Mouse (Mus musculus): Measurements from ENCODE around the gene Adamtsl2. TPM values are rescaled to one million over a fixed set of nuclear protein-coding genes. Genes with fewer than 3 reads are reported as not detected.

The Adamtsl2 gene
- total RNA-seq, 2 experiments from 2014 or later: 27.9 to 36.3 TPM

- no peak for DNase-seq
- intact Hi-C loops (cut with DNase I): no loop called here
Measured at GRCm38 (mm10) chr2:27106816-27107215, 27.6 kb downstream of the Adamtsl2 start.

- intact Hi-C loops (cut with DNase I): no loop called here
- no peak for DNase-seq
Measured at GRCm38 (mm10) chr2:27108144-27108543, 29.0 kb downstream of the Adamtsl2 start.

- intact Hi-C loops (cut with DNase I): no loop called here
- DNase-seq: no peak
Measured at GRCm38 (mm10) chr2:27109052-27109451, 29.9 kb downstream of the Adamtsl2 start.

- intact Hi-C loops (cut with DNase I): no loop called here
- DNase-seq: no peak
Measured at GRCm38 (mm10) chr2:27112585-27112984, 33.4 kb downstream of the Adamtsl2 start.

- DNase-seq: no peak
- intact Hi-C loops (cut with DNase I): no loop called here
Measured at GRCm38 (mm10) chr2:27114169-27114568, 35.0 kb downstream of the Adamtsl2 start.

- intact Hi-C loops (cut with DNase I): loop anchor here (2.0 kb wide), 1 partner anchor 76 kb away; no protein-coding TSS in a partner anchor
- peak in 1 of 2 experiments; percentile 22 for DNase-seq
Measured at GRCm38 (mm10) chr2:27118452-27118851, 39.3 kb downstream of the Adamtsl2 start.

GRCm38 (mm10) chr2:27119766-27120165 is 40.6 kb downstream of the Adamtsl2 start:
- peak in 1 of 2 experiments; percentile 24 for DNase-seq
- intact Hi-C loops (cut with DNase I): loop anchor here (2.0 kb wide), 2 partner anchors 41 to 77 kb away; partner anchors contain the start of gene Adamtsl2

GRCm38 (mm10) chr2:27120241-27120641 is 41.1 kb downstream of the Adamtsl2 start:
- peak; percentile 84 to 88 for DNase-seq
- intact Hi-C loops (cut with DNase I): loop anchor here (2.0 kb wide), 1 partner anchor 41 kb away; the partner anchor contains the start of gene Adamtsl2

GRCm38 (mm10) chr2:27121626-27122355 is 42.6 kb downstream of the Adamtsl2 start:
- DNase-seq: peak in 1 of 2 experiments; percentile 21
- intact Hi-C loops (cut with DNase I): loop anchor here (2.0 kb wide), 1 partner anchor 43 kb away; the partner anchor contains the start of gene Adamtsl2

- intact Hi-C loops (cut with DNase I): no loop called here
- no peak for DNase-seq
Measured at GRCm38 (mm10) chr2:27122578-27122977, 43.4 kb downstream of the Adamtsl2 start.

GRCm38 (mm10) chr2:27123121-27123520 is 43.9 kb downstream of the Adamtsl2 start:
- intact Hi-C loops (cut with DNase I): no loop called here
- DNase-seq: no peak

- intact Hi-C loops (cut with DNase I): loop anchor here (2.0 to 5.0 kb wide), 2 partner anchors 66 to 109 kb away; no protein-coding TSS in a partner anchor
- DNase-seq: peak; percentile 58 to 76
Measured at GRCm38 (mm10) chr2:27125979-27126378, 46.8 kb downstream of the Adamtsl2 start.

GRCm38 (mm10) chr2:27126496-27126895 is 47.3 kb downstream of the Adamtsl2 start:
- no peak for DNase-seq
- intact Hi-C loops (cut with DNase I): loop anchor here (2.0 to 5.0 kb wide), 2 partner anchors 66 to 108 kb away; no protein-coding TSS in a partner anchor

GRCm38 (mm10) chr2:27128990-27129389 is 49.8 kb downstream of the Adamtsl2 start:
- intact Hi-C loops (cut with DNase I): loop anchor here (5.0 kb wide), 1 partner anchor 63 kb away; no protein-coding TSS in a partner anchor

GRCm38 (mm10) chr2:27135935-27136334 is 56.8 kb downstream of the Adamtsl2 start:
- DNase-seq: no peak
- intact Hi-C loops (cut with DNase I): no loop called here

More at GRCm38 (mm10) chr2:27128990-27129389, 49.8 kb downstream of the Adamtsl2 start:
- no peak for DNase-seq

GRCm38 (mm10) chr2:27136336-27136735 is 57.2 kb downstream of the Adamtsl2 start:
- DNase-seq: no peak

GRCm38 (mm10) chr2:27136789-27137188 is 57.6 kb downstream of the Adamtsl2 start:
- intact Hi-C loops (cut with DNase I): no loop called here
- no peak for DNase-seq

More at GRCm38 (mm10) chr2:27136336-27136735, 57.2 kb downstream of the Adamtsl2 start:
- intact Hi-C loops (cut with DNase I): no loop called here

- DNase-seq: no peak
- intact Hi-C loops (cut with DNase I): no loop called here
Measured at GRCm38 (mm10) chr2:27138356-27138755, 59.2 kb downstream of the Adamtsl2 start.

GRCm38 (mm10) chr2:27141950-27142693 is 62.9 kb downstream of the Adamtsl2 start, which contains the start of gene Fam163b:
Fam163b (minus strand) TSS chr2:27142491.
- peak; percentile 57 to 62 for DNase-seq
- intact Hi-C loops (cut with DNase I): no loop called here

- intact Hi-C loops (cut with DNase I): no loop called here
- DNase-seq: no peak
Measured at GRCm38 (mm10) chr2:27144957-27145356, 65.8 kb downstream of the Adamtsl2 start.

GRCm38 (mm10) chr2:27146840-27147239 is 67.7 kb downstream of the Adamtsl2 start:
- no peak for DNase-seq
- intact Hi-C loops (cut with DNase I): no loop called here
